Mouse (Mus musculus): ENCODE measurements around the gene Ccdc33. TPM values are rescaled to one million over a fixed set of nuclear protein-coding genes. Genes with fewer than 3 reads are reported as not detected.

Gene Ccdc33
- total and polyA plus RNA-seq, 2 experiments from 2014 or later: 0.52 to 0.75 TPM

- WGBS: 23% methylated on average over 17 of the region's 17 CpGs
Measured at GRCm38 (mm10) chr9:58133893-58134884, 15.6 kb upstream of the Ccdc33 start.

GRCm38 (mm10) chr9:58131735-58132134 is 13.1 kb upstream of the Ccdc33 start:
- Histone ChIP-seq H3K36me3 (ENCODE audit: insufficient read depth, low read length) (no peaks in the 10 kb centered on the region), H3K9ac (replicated peaks; ENCODE audit: low read length) (no peak overlapping the region), H3K4me3 (ENCODE audit: low read length) (no peak overlapping the region), H3K4me1 (ENCODE audit: insufficient read depth, low read length) (peaks cover 26% of the 10 kb centered on the region), H3K27me3 (ENCODE audit: insufficient read depth, low read length) (no peaks in the 10 kb centered on the region; the same call in 1 of the 2 replicates), H3K27ac (no peak overlapping the region), H3K4me2 (ENCODE audit: low read depth, low read length) (no peak overlapping the region), H3K9me3 (ENCODE audit: low read length) (no peaks in the 10 kb centered on the region)
- no peak for DNase-seq (ENCODE audit: low spot score)
- no peak for ATAC-seq
- WGBS: 72% methylated on average over 7 of the region's 7 CpGs
- TF ChIP-seq CTCF (IDR thresholded peaks at IDR 0.05; ENCODE audit: low read depth): no peak

More at GRCm38 (mm10) chr9:58133893-58134884, 15.6 kb upstream of the Ccdc33 start:
- Histone ChIP-seq H3K9me3 (ENCODE audit: low read length) (no peaks in the 10 kb centered on the region), H3K36me3 (ENCODE audit: insufficient read depth, low read length) (no peaks in the 10 kb centered on the region), H3K27me3 (ENCODE audit: insufficient read depth, low read length) (no peaks in the 10 kb centered on the region; the same call in 1 of the 2 replicates), H3K4me2 (ENCODE audit: low read depth, low read length) (0 out of 2 replicates have a peak overlapping the region, but pooled peaks have one; percentile 7), H3K27ac (peak overlapping the region; percentile 54), H3K9ac (replicated peaks; ENCODE audit: low read length) (no peak overlapping the region), H3K4me3 (ENCODE audit: low read length) (no peak overlapping the region), H3K4me1 (ENCODE audit: insufficient read depth, low read length) (peaks cover 24% of the 10 kb centered on the region; the same call in 1 of the 2 replicates)
- no peak for TF ChIP-seq CTCF (IDR thresholded peaks at IDR 0.05; ENCODE audit: low read depth)
- peak; percentile 40 for DNase-seq (ENCODE audit: low spot score)
- ATAC-seq: peak; percentile 28; the same call in 1 of the 2 replicates

- DNase-seq (ENCODE audit: low spot score) (no peak), ATAC-seq (no peak)
- no peak overlapping the region for H3K27ac ChIP-seq
- no peak overlapping the region for H3K4me2 ChIP-seq (ENCODE audit: low read depth, low read length)
- no peaks in the 10 kb centered on the region; the same call in 1 of the 2 replicates for H3K27me3 ChIP-seq (ENCODE audit: insufficient read depth, low read length)
- no peak for TF ChIP-seq CTCF (IDR thresholded peaks at IDR 0.05; ENCODE audit: low read depth)
- no peak overlapping the region for H3K9ac ChIP-seq (replicated peaks; ENCODE audit: low read length)
- H3K4me1 ChIP-seq (ENCODE audit: insufficient read depth, low read length): peaks cover 25% of the 10 kb centered on the region
- 51% methylated on average over 3 of the region's 3 CpGs for WGBS
- H3K4me3 ChIP-seq (ENCODE audit: low read length): no peak overlapping the region
- no peaks in the 10 kb centered on the region for H3K36me3 ChIP-seq (ENCODE audit: insufficient read depth, low read length)
- no peaks in the 10 kb centered on the region for H3K9me3 ChIP-seq (ENCODE audit: low read length)
Measured at GRCm38 (mm10) chr9:58130909-58131308, 12.3 kb upstream of the Ccdc33 start.

- DNase-seq (ENCODE audit: low spot score): no peak
- Histone ChIP-seq H3K9me3 (ENCODE audit: low read length) (no peaks in the 10 kb centered on the region), H3K36me3 (ENCODE audit: insufficient read depth, low read length) (no peaks in the 10 kb centered on the region), H3K4me2 (ENCODE audit: low read depth, low read length) (no peak overlapping the region), H3K27me3 (ENCODE audit: insufficient read depth, low read length) (no peaks in the 10 kb centered on the region; the same call in 1 of the 2 replicates), H3K9ac (replicated peaks; ENCODE audit: low read length) (no peak overlapping the region), H3K4me1 (ENCODE audit: insufficient read depth, low read length) (peaks cover 20% of the 10 kb centered on the region), H3K27ac (no peak overlapping the region), H3K4me3 (ENCODE audit: low read length) (no peak overlapping the region)
- ATAC-seq: no peak
- TF ChIP-seq CTCF (IDR thresholded peaks at IDR 0.05; ENCODE audit: low read depth): no peak
- 22% methylated on average over 8 of the region's 8 CpGs for WGBS
Measured at GRCm38 (mm10) chr9:58129508-58129907, 10.9 kb upstream of the Ccdc33 start.

- TF ChIP-seq CTCF (IDR thresholded peaks at IDR 0.05; ENCODE audit: low read depth): no peak
- H3K4me2 ChIP-seq (ENCODE audit: low read depth, low read length): no peak overlapping the region
- no peak overlapping the region for H3K27ac ChIP-seq
- no peaks in the 10 kb centered on the region for H3K36me3 ChIP-seq (ENCODE audit: insufficient read depth, low read length)
- H3K9ac ChIP-seq (replicated peaks; ENCODE audit: low read length): no peak overlapping the region
- no peak overlapping the region for H3K4me3 ChIP-seq (ENCODE audit: low read length)
- ATAC-seq (no peak), DNase-seq (ENCODE audit: low spot score) (no peak)
- H3K27me3 ChIP-seq (ENCODE audit: insufficient read depth, low read length): no peaks in the 10 kb centered on the region; the same call in 1 of the 2 replicates
- WGBS: 14% methylated on average over 13 of the region's 13 CpGs
- no peaks in the 10 kb centered on the region for H3K9me3 ChIP-seq (ENCODE audit: low read length)
- H3K4me1 ChIP-seq (ENCODE audit: insufficient read depth, low read length): peaks cover 15% of the 10 kb centered on the region; the same call in 1 of the 2 replicates
Measured at GRCm38 (mm10) chr9:58128926-58129413, 10.3 kb upstream of the Ccdc33 start.

- Histone ChIP-seq H3K27me3 (ENCODE audit: insufficient read depth, low read length) (no peaks in the 10 kb centered on the region; the same call in 1 of the 2 replicates), H3K4me2 (ENCODE audit: low read depth, low read length) (no peak overlapping the region), H3K4me3 (ENCODE audit: low read length) (no peak overlapping the region), H3K9ac (replicated peaks; ENCODE audit: low read length) (no peak overlapping the region), H3K9me3 (ENCODE audit: low read length) (no peaks in the 10 kb centered on the region), H3K4me1 (ENCODE audit: insufficient read depth, low read length) (peaks cover 6% of the 10 kb centered on the region; the same call in 1 of the 2 replicates), H3K36me3 (ENCODE audit: insufficient read depth, low read length) (no peaks in the 10 kb centered on the region), H3K27ac (no peak overlapping the region)
- WGBS: 40% methylated on average over 4 of the region's 4 CpGs
- no peak for DNase-seq (ENCODE audit: low spot score)
- no peak for ATAC-seq
- no peak for TF ChIP-seq CTCF (IDR thresholded peaks at IDR 0.05; ENCODE audit: low read depth)
Measured at GRCm38 (mm10) chr9:58125811-58126210, 7.2 kb upstream of the Ccdc33 start.

Data from hindbrain, postnatal 0 days (tissue).